Mouse (Mus musculus): ENCODE data around the gene Uevld.
"Not testable (repeated sequence)": the region's sequence is repeated elsewhere in the genome, so short reads cannot be mapped to it uniquely, and the experiment has no call there.

Uevld gene

DNA sequence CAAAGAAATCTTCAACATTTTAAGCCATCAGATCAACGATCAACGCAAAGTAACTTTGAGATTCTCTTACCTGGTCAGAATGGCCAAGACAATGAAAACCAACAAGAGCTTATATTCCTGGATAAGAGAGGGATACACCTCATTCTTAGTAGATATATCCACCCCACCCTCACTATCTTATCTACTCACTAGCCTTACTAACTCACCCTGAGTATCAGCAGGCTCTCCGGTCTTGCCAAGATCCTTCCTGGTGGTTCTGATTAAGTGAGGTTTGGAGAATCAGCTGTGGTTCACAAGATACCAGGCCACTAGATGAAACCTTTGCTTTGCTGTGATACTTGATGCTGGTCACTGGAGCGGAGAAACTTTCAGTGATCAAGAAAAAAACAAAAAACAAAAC lies 16.3 kb upstream of the Uevld start:
- in situ Hi-C loops (cut with MseI, MboI): no loop called here

DNA sequence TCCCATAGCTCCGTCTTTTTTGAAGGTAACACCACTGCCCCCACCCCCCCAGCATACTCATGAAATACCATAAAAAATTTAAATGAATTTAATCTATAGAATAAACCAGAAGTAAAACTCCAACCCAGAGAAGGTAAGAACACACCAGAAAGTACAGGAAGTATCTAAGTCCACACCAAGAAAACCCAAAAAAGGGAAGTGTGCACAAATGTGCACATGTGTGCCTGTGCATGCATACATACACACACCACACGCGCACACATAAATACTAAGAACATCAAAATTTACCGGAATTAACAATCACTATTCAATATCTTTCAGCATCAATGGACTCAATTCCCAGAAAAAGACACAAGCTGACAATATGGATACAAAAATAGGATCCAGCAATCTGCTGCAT lies 11.6 kb upstream of the Uevld start:
- in situ Hi-C loops (cut with MseI, MboI): no loop called here

DNA sequence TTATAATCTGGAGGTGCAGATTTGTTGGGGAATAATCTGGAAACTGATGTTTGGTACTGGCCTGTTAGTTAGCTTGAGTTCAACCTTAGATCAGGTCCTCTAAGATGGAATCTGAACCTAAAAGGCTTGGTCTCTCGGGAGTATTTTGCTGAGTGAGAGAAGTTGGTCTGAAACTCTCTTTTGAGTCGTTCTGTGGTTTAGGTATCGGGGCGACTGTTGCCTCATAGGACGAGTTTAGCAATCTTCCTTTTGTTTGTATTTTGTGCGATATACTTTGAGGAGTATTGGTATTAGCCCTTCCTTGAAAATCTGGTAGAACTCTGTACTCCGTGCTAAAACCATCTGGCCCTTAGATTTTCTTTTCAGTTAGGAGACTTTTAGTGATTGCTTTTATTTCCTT lies 5.7 kb upstream of the Uevld start:
- in situ Hi-C loops (cut with MseI, MboI): loop anchor here (5.0 kb wide), 2 partner anchors 43 to 53 kb away; partner anchors contain the start of gene Spty2d1 (in 1 of the 2)

DNA sequence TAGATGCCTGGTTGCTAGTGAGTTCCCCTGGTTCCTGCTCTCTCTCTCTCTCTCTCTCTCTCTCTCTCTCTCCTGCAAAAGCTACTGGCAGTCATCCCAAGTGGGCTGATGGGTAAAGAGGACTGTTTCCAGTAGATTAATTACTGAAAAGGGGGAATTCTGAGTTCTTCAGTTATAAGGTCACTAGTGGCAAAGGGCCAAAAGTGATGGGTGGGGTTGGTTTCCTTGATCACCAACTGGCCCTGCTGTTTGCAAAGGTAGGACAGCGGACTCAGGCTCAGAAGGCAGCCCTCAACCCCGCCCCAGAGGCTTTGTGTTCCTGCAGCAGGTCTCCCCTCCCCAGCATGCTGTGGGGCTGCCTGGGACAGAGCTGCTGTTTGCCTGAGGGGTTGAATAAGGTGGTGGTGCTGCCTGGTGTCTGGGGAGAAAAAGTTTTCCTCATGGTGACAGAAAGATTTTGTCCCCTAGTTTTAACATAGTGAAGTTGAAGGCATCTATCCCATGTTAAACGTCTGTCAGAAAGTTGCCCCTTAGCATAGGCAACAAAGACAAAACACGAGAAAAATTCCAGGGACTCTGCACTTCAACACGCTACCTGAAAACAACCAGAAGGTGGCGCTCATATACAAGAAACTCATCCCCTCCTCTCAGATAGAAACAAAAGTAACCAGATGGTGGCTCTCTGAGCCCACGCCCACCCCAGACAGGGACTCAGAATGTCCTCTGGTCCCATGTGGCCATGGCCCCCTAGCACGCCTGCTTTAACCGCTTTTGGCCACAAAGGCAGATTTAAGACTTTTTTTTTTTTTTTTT lies 4.7 kb upstream of the Uevld start:
- in situ Hi-C loops (cut with MseI, MboI): loop anchor here (5.0 kb wide), 2 partner anchors 44 to 54 kb away; partner anchors contain the start of gene Spty2d1 (in 1 of the 2)

DNA sequence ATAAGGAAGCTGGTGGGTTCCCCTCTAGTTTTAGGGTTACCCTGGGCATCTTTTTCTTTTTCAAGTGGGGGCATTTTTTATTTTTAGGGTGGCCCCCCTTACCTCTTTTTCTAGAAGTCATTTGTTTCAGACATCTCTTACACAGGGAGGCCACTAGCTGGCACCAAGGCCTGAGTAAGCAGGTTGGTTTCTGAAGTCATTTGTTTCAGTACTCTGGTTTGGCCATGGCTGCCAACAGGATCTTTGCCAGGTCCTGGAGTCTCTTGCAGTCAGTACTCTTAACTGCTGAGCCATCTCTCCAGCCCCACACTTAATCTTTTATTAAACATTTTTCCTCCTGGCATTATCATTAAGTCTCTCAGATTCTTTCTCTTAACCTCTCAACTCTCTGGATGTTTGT lies 3.8 kb upstream of the Uevld start:
- in situ Hi-C loops (cut with MseI, MboI): loop anchor here (5.0 kb wide), 2 partner anchors 45 to 55 kb away; partner anchors contain the start of gene Spty2d1 (in 1 of the 2)

DNA sequence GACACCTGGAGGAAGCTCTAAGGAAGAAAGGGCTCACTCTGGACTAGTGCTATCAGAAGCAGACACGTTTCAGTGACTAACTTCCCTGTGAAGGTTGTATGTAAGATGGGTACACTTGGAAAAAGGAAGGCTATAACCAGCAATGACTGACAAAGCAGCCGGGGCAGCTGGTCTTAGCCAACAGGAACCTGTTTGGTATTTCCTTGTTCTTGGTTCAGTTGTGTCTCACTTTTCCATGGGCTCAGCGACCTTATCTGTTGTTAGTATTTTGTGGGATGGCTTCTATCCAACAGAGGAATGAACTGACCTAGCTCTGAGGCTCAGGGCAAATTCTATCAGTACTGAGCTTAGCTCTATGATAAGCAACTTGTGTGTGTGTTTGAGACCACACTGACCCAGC lies 2.7 kb upstream of the Uevld start:
- in situ Hi-C loops (cut with MseI, MboI): loop anchor here (5.0 kb wide), 2 partner anchors 46 to 56 kb away; partner anchors contain the start of gene Spty2d1 (in 1 of the 2)

DNA sequence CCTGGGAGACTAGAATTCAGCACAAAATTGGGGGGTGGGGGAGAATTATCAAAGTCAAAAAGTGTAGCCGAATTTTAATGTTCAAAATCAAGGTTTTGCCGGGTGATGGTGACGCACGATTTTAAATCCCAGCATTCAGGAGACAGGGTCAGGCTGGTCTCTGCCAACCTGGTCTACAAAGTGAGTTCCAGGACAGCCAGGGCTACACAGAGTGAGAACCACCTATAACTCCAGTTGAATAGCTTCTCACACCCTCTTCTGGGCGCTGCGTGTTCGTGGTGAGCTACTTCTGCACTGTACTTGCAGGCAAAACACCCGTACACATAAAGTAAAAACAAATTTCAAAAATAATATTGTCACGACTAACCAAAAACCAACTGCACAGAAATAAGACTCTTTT lies 526 bp upstream of the Uevld start:
- in situ Hi-C loops (cut with MseI, MboI): no loop called here

DNA sequence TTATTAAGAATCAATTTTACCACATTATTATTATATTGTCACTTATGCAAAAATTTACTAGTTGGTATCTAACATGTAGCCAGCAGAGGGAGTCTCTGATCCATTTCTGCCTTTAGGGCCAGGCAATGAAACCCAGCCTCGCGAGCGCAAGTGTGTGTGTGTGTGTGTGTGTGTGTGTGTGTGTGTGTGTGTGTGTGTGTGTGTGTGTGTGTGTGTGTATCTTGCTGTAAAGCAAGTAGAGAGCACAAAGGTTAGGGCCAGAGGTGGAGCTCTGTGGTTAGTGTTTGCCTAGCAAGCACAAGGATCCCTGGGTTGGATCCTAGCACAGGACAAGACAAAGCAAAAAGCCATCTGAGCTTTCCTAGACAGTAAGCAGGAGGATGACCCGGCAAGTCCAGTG lies 22.5 kb downstream of the Uevld start:
- in situ Hi-C loops (cut with MseI, MboI): no loop called here

DNA sequence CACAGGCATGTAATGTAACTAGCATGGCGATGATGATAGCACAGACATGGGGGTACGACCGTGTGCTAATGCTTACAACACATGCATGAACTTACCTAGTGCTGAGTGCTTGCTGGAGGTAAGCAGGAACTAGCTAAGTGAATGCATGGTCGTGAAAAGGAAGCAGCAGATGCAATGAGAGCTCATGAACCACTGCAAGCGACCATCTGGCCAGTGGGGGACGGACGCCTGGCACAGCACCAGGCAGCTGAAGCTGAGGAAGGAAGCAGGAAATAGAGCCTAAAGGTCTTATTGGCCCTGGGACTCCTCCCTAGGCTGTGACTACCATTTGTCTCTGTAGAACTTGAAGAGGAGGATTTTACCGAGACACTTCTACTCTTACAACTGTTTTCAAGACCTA lies 23.5 kb downstream of the Uevld start:
- in situ Hi-C loops (cut with MseI, MboI): no loop called here

DNA sequence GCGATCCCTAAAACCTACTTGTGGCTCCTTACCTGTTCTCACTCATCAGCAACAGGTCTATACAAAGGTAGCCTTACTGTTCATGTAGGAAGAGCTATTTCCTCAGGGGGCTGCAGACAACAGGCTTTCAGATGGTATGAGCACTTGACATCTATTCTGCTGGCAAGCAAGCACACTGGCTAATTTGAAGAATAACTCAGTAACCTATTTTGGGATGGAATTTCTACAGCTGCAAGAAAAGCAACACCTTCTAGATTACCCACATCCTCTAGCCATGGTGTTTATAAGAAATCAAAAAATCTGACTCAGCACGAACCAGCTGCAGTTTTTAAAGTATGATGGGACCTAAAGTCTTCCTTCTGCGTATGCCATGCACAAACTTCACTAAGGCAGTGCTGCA lies 27.0 kb downstream of the Uevld start:
- in situ Hi-C loops (cut with MseI, MboI): no loop called here

DNA sequence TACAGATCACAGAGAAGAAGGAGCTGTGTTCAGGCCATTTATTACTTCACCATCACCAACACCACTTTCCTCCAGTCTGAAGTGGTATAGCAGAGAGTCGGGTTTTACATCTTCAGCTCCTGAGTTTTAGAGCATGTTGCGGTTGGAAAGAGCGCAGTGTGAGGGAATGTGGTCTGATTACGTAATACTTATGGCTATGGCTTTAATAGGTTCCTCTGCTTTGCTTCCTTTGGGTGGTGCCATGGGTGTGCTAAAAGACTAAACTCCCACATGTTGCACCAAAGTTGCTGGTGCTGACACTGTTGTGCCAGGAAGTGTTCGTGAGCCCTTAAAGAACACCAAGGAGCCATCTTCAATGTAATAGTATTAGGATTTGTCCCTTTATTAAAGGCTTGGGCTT lies 30.0 kb downstream of the Uevld start:
- in situ Hi-C loops (cut with MseI, MboI): no loop called here

DNA sequence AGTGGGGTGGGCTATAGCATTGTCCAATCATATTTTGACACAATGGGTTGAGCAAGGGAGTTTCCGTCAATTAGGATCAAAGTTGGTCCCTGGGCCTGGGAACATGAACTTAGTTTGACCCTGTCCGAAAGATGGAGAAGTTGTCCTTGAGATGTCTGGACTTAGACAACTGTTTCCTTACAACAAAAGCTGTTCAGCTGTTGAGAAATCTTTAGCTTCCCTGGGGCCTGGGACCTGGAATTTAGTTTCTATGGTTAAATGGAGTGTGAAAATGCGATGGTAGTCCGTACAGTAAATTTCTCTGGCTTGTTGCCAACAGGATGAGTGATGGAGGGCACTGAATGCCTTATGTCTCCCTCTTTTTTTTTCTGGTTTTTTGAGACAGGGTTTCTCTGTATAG lies 36.3 kb downstream of the Uevld start:
- in situ Hi-C loops (cut with MseI, MboI): no loop called here

DNA sequence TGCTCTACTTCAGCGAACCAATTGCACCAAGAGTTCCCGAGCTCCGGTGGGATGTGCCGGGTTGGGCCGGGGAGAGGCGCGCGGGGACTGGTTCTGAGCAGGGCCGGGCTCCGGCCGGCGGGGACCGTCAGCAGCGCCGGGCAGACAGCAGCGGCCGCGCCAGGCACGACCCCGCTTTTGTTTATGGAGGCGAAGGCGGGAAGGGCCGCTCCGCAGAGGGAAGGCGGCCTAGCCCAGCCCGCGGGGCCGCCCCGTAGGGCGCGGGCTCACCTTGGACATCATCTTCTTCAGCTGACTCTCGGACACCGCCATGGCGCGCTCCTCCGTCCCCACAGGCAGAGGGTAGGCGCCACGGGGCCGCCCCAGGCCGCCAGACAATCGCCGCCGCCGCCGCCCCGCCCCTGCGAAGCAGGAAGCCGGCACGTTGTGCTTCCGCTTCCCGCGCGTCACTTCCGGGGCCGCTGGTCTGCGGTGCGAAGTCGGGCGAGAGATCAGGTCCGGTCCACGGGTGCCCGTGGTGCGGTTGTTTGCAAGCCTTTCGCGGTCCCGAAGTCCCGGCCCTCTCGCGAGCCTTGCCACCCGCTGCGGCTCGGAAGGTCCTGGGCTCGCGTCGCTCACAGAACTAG lies 38.7 kb downstream of the Uevld start, which contains the start of gene Tsg101:
Tsg101 (minus strand) TSS at position 419 of the 626 bp plus-strand sequence.
- in situ Hi-C loops (cut with MseI, MboI): no loop called here

DNA sequence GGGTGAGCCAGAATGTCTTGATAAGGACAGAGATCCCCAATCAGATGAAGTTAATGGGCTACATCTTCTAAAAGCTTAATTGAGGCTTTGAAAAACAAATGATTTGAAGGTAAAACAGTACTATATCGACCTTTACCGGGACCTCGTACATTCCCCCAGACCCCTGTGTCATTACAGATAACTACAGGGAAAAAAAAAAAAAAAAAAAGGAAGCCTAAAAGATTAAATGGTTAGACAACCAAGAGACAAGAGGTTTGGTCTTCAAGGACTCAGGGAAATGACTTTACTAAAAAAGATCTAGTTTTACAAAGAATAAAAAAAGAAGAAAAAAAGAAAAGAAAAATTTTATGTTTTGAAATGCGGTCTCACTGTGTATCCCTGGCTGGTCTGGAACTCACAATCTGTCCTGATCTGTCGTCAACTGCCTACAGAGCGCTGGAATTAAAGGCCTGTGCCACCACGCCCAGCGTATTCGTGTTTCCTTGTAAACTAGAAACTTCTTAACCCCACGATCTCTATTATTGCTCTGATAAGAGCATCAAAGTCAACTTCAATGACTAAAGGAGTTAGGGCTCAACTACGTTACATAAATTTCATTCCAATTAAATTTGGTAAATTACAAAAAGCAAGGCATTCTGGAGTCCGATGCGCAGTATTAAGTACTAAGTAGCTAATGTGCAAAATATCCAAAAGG lies 39.5 kb downstream of the Uevld start:
- in situ Hi-C loops (cut with MseI, MboI): no loop called here

DNA sequence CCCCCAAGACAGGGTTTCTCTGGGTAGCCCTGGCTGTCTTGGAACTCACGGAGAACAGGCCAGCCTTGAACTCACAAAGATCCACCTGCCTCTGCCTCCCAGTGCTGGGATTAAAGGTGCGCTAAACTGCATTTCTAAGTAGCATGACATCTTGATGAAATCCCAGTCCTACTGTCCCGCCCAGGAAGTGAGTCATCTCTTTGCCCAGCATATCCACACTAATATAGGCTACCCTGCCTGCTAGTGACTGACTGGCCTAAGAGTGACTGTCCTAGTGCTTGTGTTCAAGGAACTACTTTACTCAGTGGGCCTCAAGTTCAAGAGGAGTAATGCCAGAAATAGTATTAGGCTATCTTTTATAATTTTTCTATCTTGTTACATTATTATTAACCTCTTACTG lies 42.0 kb downstream of the Uevld start:
- in situ Hi-C loops (cut with MseI, MboI): no loop called here

DNA sequence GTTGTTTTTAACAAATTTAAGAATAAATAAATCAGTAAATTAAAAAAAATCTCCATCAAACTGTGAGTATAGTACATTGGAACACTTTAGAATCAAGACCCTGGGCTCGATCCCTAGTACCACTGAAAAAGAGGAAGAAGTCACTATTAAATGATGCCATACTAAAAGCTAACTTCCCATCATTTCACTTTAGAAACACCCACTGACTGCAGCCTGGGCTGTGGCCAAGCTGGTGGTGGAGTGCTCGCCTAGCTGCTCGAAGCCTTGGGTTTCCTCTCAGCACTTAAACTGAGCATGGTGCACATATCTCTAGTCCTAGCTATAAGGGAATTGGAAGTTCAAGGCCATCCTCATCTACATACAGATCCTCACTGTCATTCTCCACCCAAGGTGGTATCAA lies 47.1 kb downstream of the Uevld start:
- in situ Hi-C loops (cut with MseI, MboI): no loop called here

DNA sequence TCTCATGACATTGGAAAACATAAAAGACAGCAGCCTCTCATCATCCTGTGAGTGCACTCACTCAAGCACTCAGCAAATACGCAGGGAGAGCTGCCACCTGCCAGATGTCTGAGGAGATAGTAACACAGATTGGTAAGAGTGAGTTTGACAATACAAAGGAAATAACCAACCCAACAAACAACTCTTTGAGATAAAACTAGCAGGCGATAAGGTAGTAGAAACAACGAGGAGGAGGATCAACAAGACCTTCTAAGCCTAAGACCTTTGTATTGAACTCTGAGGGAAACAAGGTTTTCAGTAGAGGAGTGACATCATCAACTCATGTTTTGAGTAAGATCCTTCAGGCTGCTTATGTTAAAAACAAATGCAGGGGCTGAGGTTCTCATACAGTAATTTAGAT lies 59.0 kb downstream of the Uevld start:
- in situ Hi-C loops (cut with MseI, MboI): no loop called here

DNA sequence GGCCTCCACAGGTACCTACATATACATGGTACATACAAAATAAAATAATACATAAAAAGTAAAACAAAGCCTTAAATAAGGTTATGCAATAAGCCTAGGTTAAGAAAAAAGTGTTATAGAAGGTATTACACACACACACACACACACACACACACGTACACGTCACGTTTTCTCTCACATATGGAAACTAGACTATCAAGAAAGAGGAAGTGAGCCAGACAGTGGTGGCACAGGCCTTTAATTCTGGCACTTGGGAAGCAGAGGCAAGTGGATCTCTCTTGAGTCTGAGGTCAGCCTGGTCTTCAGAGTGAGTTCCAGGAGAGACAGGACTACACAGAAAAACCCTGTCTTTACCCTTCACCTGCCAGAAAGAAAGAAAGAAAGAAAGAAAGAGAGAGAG lies 62.8 kb downstream of the Uevld start:
- in situ Hi-C loops (cut with MseI, MboI): no loop called here

DNA sequence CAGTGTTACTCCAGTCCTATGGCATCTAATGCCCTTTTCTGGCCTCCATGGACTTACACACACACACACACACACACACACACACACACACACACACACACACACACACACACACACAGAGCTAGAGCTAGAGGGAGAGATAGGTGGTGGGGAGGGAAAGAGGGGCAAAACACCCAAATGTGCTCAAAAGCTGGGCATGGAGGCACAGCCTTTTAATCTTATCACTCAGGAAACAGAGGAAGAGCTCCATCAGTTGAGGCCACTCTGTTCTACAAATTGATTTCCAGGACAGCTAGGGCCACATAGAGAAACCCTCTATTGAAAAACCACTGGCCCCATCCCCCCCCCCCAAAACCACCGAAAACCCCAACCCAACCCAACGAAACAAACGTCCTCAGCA lies 75.0 kb downstream of the Uevld start:
- in situ Hi-C loops (cut with MseI, MboI): no loop called here

DNA sequence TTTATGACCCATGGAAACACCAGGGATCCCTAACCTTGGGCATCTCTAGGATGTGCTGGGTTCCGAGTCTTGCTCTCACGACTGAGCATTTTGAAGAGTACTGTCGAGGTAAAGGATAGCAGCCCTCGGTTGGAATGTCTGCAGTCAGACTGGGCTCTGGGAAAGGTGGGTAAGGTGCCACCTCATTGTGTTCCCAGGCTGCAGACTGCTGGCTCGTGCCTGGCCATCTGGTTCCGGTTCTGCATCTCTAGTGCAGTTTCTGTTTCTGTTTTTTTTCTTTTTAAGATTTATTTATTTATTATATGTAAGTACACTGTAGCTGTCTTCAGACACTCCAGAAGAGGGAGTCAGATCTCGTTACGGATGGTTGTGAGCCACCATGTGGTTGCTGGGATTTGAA lies 76.4 kb downstream of the Uevld start:
- in situ Hi-C loops (cut with MseI, MboI): not testable (repeated sequence)

DNA sequence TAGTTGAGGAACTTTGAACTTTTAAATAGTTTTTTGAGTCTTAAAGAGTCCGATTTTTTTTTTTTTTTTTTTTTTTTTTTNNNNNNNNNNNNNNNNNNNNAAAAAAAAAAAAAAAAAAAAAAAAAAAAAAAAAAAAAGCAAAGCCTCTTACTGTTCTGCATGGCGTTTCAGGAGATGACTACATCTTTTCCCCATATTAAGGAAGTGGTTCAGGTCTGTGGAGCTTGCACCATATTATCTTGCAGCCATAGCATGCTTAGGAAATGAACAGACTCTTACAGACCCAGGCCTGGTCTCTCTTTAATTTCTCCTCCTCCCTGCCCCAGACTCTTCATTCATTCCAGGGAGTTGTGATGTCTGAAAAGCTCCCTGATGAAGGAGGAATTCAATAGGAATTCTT lies 77.3 kb downstream of the Uevld start:
- in situ Hi-C loops (cut with MseI, MboI): no loop called here

DNA sequence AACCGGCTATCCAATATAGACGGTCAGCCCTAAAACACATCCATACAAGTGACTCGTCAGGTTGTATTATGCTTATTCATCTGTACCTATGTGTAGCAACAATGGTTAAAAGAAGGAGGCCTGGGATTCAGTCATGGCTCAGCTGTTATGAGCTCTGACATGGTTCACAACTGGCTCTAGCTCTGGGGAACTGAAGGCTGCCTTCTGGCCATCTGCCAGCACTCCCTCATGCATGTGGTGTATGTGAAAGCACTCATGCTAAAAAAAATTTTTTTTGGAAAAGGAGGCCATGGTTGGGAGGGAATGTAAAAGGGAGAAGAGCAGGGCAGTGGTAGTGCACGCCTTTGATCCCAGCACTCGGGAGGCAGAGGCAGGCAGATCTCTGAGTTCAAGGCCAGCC lies 78.5 kb downstream of the Uevld start:
- in situ Hi-C loops (cut with MseI, MboI): no loop called here

DNA sequence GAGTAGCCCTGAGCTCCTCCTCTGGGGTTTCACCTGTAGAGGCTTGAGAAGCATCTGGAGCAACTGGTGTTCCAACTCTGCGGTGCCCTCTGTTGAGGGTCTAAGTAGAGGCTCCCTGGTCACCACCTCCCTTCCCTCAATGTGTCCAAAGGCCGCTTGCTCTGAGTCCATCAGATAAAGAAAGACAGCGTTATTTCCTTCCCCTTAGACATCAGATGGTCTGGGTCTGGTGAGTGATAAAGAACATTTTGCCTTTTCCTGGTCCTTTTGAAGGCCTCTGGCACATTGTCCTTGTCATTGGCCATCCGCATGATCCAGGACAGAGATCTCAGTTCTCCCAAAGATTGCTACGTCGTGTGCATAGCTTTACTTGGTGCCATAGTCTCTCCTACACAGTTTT lies 81.1 kb downstream of the Uevld start:
- in situ Hi-C loops (cut with MseI, MboI): no loop called here
